Mouse (Mus musculus): Measurements from ENCODE around the gene Krt1. TPM values are rescaled to one million over a fixed set of nuclear protein-coding genes. Genes with fewer than 3 reads are reported as not detected.

Gene Krt1
- polyA plus RNA-seq, 1 experiment: not detected

GRCm38 (mm10) chr15:101866754-101867153 lies 16.2 kb upstream of the Krt1 start:
- Histone ChIP-seq H3K4me1 (ENCODE audit: control insufficient read depth, insufficient read depth, low read length) (no peaks in the 10 kb centered on the region; the same call in 1 of the 2 replicates), H3K4me3 (ENCODE audit: control insufficient read depth, low read depth, low read length) (no peak overlapping the region), H3K27ac (ENCODE audit: control insufficient read depth, insufficient read depth, low read depth, low read length) (no peak overlapping the region), H3K36me3 (ENCODE audit: control insufficient read depth, insufficient read depth, low read length) (no peaks in the 10 kb centered on the region), H3K27me3 (ENCODE audit: control insufficient read depth, insufficient read depth, low read length) (no peaks in the 10 kb centered on the region)
- TF ChIP-seq CTCF (IDR thresholded peaks at IDR 0.05; ENCODE audit: control insufficient read depth, insufficient read depth, insufficient replicate concordance, low read depth, low read length) (no peak), POLR2A (IDR thresholded peaks at IDR 0.05; ENCODE audit: control insufficient read depth, low read depth, low read length) (no peak)

- Histone ChIP-seq H3K4me1 (ENCODE audit: control insufficient read depth, insufficient read depth, low read length) (peaks cover 10% of the 10 kb centered on the region), H3K36me3 (ENCODE audit: control insufficient read depth, insufficient read depth, low read length) (no peaks in the 10 kb centered on the region), H3K27me3 (ENCODE audit: control insufficient read depth, insufficient read depth, low read length) (peaks cover 6% of the 10 kb centered on the region), H3K4me3 (ENCODE audit: control insufficient read depth, low read depth, low read length) (no peak overlapping the region), H3K27ac (ENCODE audit: control insufficient read depth, insufficient read depth, low read depth, low read length) (no peak overlapping the region)
- TF ChIP-seq CTCF (IDR thresholded peaks at IDR 0.05; ENCODE audit: control insufficient read depth, insufficient read depth, insufficient replicate concordance, low read depth, low read length) (no peak; the same call in 1 of the 2 replicates), POLR2A (IDR thresholded peaks at IDR 0.05; ENCODE audit: control insufficient read depth, low read depth, low read length) (no peak)
Observed at GRCm38 (mm10) chr15:101860421-101861130, 10.0 kb upstream of the Krt1 start.

GRCm38 (mm10) chr15:101859735-101860170 lies 9.2 kb upstream of the Krt1 start:
- Histone ChIP-seq H3K27ac (ENCODE audit: control insufficient read depth, insufficient read depth, low read depth, low read length) (no peak overlapping the region), H3K4me1 (ENCODE audit: control insufficient read depth, insufficient read depth, low read length) (peaks cover 10% of the 10 kb centered on the region), H3K27me3 (ENCODE audit: control insufficient read depth, insufficient read depth, low read length) (peaks cover 6% of the 10 kb centered on the region), H3K4me3 (ENCODE audit: control insufficient read depth, low read depth, low read length) (peak overlapping the region; percentile 67), H3K36me3 (ENCODE audit: control insufficient read depth, insufficient read depth, low read length) (no peaks in the 10 kb centered on the region)
- TF ChIP-seq POLR2A (IDR thresholded peaks at IDR 0.05; ENCODE audit: control insufficient read depth, low read depth, low read length) (no peak), CTCF (IDR thresholded peaks at IDR 0.05; ENCODE audit: control insufficient read depth, insufficient read depth, insufficient replicate concordance, low read depth, low read length) (no peak)

GRCm38 (mm10) chr15:101858673-101859425 lies 8.3 kb upstream of the Krt1 start:
- peak overlapping the region; percentile 67; the same call in 1 of the 2 replicates for H3K4me3 ChIP-seq (ENCODE audit: control insufficient read depth, low read depth, low read length)
- H3K27ac ChIP-seq (ENCODE audit: control insufficient read depth, insufficient read depth, low read depth, low read length): no peak overlapping the region
- H3K4me1 ChIP-seq (ENCODE audit: control insufficient read depth, insufficient read depth, low read length): peaks cover 10% of the 10 kb centered on the region
- H3K27me3 ChIP-seq (ENCODE audit: control insufficient read depth, insufficient read depth, low read length): peaks cover 6% of the 10 kb centered on the region
- TF ChIP-seq CTCF (IDR thresholded peaks at IDR 0.05; ENCODE audit: control insufficient read depth, insufficient read depth, insufficient replicate concordance, low read depth, low read length) (no peak), POLR2A (IDR thresholded peaks at IDR 0.05; ENCODE audit: control insufficient read depth, low read depth, low read length) (no peak)
- no peaks in the 10 kb centered on the region for H3K36me3 ChIP-seq (ENCODE audit: control insufficient read depth, insufficient read depth, low read length)

GRCm38 (mm10) chr15:101856696-101857095 lies 6.1 kb upstream of the Krt1 start:
- Histone ChIP-seq H3K4me3 (ENCODE audit: control insufficient read depth, low read depth, low read length) (no peak overlapping the region), H3K27ac (ENCODE audit: control insufficient read depth, insufficient read depth, low read depth, low read length) (no peak overlapping the region), H3K4me1 (ENCODE audit: control insufficient read depth, insufficient read depth, low read length) (peaks cover 10% of the 10 kb centered on the region), H3K27me3 (ENCODE audit: control insufficient read depth, insufficient read depth, low read length) (peaks cover 6% of the 10 kb centered on the region), H3K36me3 (ENCODE audit: control insufficient read depth, insufficient read depth, low read length) (no peaks in the 10 kb centered on the region)
- TF ChIP-seq CTCF (IDR thresholded peaks at IDR 0.05; ENCODE audit: control insufficient read depth, insufficient read depth, insufficient replicate concordance, low read depth, low read length) (no peak), POLR2A (IDR thresholded peaks at IDR 0.05; ENCODE audit: control insufficient read depth, low read depth, low read length) (no peak)

GRCm38 (mm10) chr15:101855732-101856131 lies 5.1 kb upstream of the Krt1 start:
- no peak overlapping the region for H3K4me3 ChIP-seq (ENCODE audit: control insufficient read depth, low read depth, low read length)
- H3K27me3 ChIP-seq (ENCODE audit: control insufficient read depth, insufficient read depth, low read length): peaks cover 6% of the 10 kb centered on the region
- no peaks in the 10 kb centered on the region for H3K36me3 ChIP-seq (ENCODE audit: control insufficient read depth, insufficient read depth, low read length)
- TF ChIP-seq POLR2A (IDR thresholded peaks at IDR 0.05; ENCODE audit: control insufficient read depth, low read depth, low read length) (no peak), CTCF (IDR thresholded peaks at IDR 0.05; ENCODE audit: control insufficient read depth, insufficient read depth, insufficient replicate concordance, low read depth, low read length) (no peak)
- no peak overlapping the region for H3K27ac ChIP-seq (ENCODE audit: control insufficient read depth, insufficient read depth, low read depth, low read length)
- H3K4me1 ChIP-seq (ENCODE audit: control insufficient read depth, insufficient read depth, low read length): peaks cover 10% of the 10 kb centered on the region

GRCm38 (mm10) chr15:101854294-101854693 lies 3.7 kb upstream of the Krt1 start:
- TF ChIP-seq POLR2A (IDR thresholded peaks at IDR 0.05; ENCODE audit: control insufficient read depth, low read depth, low read length) (no peak), CTCF (IDR thresholded peaks at IDR 0.05; ENCODE audit: control insufficient read depth, insufficient read depth, insufficient replicate concordance, low read depth, low read length) (no peak)
- Histone ChIP-seq H3K27me3 (ENCODE audit: control insufficient read depth, insufficient read depth, low read length) (0 out of 2 replicates have a peak, but pooled peaks cover 2% of the 10 kb centered on the region), H3K4me3 (ENCODE audit: control insufficient read depth, low read depth, low read length) (no peak overlapping the region), H3K4me1 (ENCODE audit: control insufficient read depth, insufficient read depth, low read length) (peaks cover 4% of the 10 kb centered on the region), H3K36me3 (ENCODE audit: control insufficient read depth, insufficient read depth, low read length) (no peaks in the 10 kb centered on the region), H3K27ac (ENCODE audit: control insufficient read depth, insufficient read depth, low read depth, low read length) (no peak overlapping the region)

Measured in testis, adult 2 months (tissue).